Mouse (Mus musculus): ENCODE measurements around the gene BC048562.

BC048562 gene

GRCm38 (mm10) chr9:108450292-108451169 lies 14.2 kb downstream of the BC048562 start:
- no peak for DNase-seq (ENCODE audit: low read depth)

- no peak for DNase-seq (ENCODE audit: low read depth)
Measured at GRCm38 (mm10) chr9:108451170-108451493, 14.8 kb downstream of the BC048562 start.

GRCm38 (mm10) chr9:108451519-108452160 lies 15.4 kb downstream of the BC048562 start:
- no peak for DNase-seq (ENCODE audit: low read depth)

GRCm38 (mm10) chr9:108452291-108452906 lies 16.1 kb downstream of the BC048562 start:
- peak; percentile 90 for DNase-seq (ENCODE audit: low read depth)

GRCm38 (mm10) chr9:108452911-108453310 lies 16.6 kb downstream of the BC048562 start:
- no peak for DNase-seq (ENCODE audit: low read depth)

- no peak for DNase-seq (ENCODE audit: low read depth)
Measured at GRCm38 (mm10) chr9:108453458-108453857, 17.2 kb downstream of the BC048562 start.

GRCm38 (mm10) chr9:108454429-108454828 lies 18.1 kb downstream of the BC048562 start:
- DNase-seq (ENCODE audit: low read depth), result no peak

- no peak for DNase-seq (ENCODE audit: low read depth)
Measured at GRCm38 (mm10) chr9:108455747-108456571, 19.7 kb downstream of the BC048562 start.

- no peak for DNase-seq (ENCODE audit: low read depth)
Measured at GRCm38 (mm10) chr9:108456953-108457352, 20.7 kb downstream of the BC048562 start.

GRCm38 (mm10) chr9:108459939-108460318 lies 23.6 kb downstream of the BC048562 start:
- no peak for DNase-seq (ENCODE audit: low read depth)

GRCm38 (mm10) chr9:108460319-108461178 lies 24.3 kb downstream of the BC048562 start, which contains the start of gene Ccdc71:
Ccdc71 (plus strand) TSS chr9:108460527.
- DNase-seq (ENCODE audit: low read depth), result peak; percentile 90

GRCm38 (mm10) chr9:108461181-108461631 lies 24.9 kb downstream of the BC048562 start, which contains the start of gene Klhdc8b:
Klhdc8b (minus strand) TSS chr9:108461581.
- no peak for DNase-seq (ENCODE audit: low read depth)

- DNase-seq (ENCODE audit: low read depth), result no peak
Measured at GRCm38 (mm10) chr9:108461675-108462074, 25.4 kb downstream of the BC048562 start.

GRCm38 (mm10) chr9:108462192-108462591 lies 25.9 kb downstream of the BC048562 start:
- DNase-seq (ENCODE audit: low read depth), result no peak

- DNase-seq (ENCODE audit: low read depth), result no peak
Measured at GRCm38 (mm10) chr9:108463713-108464112, 27.4 kb downstream of the BC048562 start.

- no peak for DNase-seq (ENCODE audit: low read depth)
Measured at GRCm38 (mm10) chr9:108466219-108466618, 29.9 kb downstream of the BC048562 start.

GRCm38 (mm10) chr9:108469430-108469829 lies 33.1 kb downstream of the BC048562 start:
- no peak for DNase-seq (ENCODE audit: low read depth)

- no peak for DNase-seq (ENCODE audit: low read depth)
Measured at GRCm38 (mm10) chr9:108469845-108470244, 33.6 kb downstream of the BC048562 start.

GRCm38 (mm10) chr9:108474528-108474927 lies 38.2 kb downstream of the BC048562 start:
- DNase-seq (ENCODE audit: low read depth), result no peak

- DNase-seq (ENCODE audit: low read depth), result no peak
Measured at GRCm38 (mm10) chr9:108478638-108479156, 42.4 kb downstream of the BC048562 start.

- no peak for DNase-seq (ENCODE audit: low read depth)
Measured at GRCm38 (mm10) chr9:108479241-108479640, 43.0 kb downstream of the BC048562 start.
